Mouse (Mus musculus) heart, adult 9 months (tissue): ENCODE results near the gene Ankib1.
"Not testable (repeated sequence)": the region's sequence is repeated elsewhere in the genome, so short reads cannot be mapped to it uniquely, and the experiment has no call there.

Source experiments
- DNase-seq, 2 experiments: peaks; one replicate each; pipeline ENCODE4 v3.0.0; 2022; ENCODE audit warnings: low spot score in 2 of 2

Gene Ankib1

DNA sequence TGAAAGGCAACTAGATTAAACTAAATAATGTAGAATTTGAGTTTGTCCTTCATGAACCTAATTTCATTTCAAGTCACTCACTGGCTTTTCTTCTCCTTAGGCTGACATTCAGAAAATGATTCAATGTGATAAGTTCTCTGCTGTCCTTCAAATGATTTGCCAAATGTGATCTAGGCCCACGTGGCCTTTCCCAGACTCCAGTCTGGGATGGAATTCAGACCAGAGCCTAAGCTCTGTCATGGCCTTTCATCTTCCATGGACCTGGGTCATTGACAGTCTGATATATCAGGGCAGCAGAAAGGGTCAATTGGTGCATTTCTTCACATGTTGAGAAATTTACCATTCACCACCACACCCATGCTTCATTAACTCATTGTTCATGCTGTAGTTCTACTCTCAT, 77.2 kb downstream of the Ankib1 start:
- no peak for DNase-seq

DNA sequence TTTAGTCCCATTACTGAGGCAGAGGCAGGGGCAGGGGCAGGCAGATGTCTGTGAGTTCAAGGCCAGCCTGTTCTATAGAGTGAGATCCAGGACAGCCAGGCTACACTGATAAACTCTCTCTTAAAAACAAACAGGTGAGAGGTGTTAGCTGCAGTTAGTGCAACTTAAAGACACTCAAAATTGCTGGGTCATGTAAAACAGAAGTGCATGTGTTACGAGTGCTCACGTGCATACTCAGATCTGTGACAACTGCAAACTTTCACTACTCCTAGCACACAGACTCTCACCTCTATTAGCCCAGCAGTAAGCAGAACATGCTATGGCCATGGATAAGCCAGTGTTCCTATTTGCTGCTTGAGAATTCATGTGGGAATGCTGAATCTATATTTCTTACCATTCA, 79.3 kb downstream of the Ankib1 start:
- no peak for DNase-seq

DNA sequence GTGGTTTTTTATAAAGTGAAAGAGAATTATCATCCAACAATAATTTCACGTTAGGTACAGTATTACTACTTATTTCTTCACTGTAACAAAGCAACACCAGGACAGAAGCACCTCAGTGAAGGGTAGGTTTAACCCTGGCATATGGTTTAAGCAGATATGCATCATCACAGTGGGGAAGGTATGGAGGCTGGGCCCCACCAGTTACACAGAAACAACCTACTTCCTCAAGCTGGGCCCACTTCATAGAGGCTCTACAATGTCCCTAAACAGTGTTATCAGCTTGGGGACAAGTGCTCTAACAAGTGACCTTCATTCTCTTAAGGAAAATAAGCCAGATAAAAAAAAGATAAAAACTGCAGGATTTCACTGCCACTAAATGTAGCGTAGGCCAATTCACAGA, 79.9 kb downstream of the Ankib1 start:
- no peak for DNase-seq

DNA sequence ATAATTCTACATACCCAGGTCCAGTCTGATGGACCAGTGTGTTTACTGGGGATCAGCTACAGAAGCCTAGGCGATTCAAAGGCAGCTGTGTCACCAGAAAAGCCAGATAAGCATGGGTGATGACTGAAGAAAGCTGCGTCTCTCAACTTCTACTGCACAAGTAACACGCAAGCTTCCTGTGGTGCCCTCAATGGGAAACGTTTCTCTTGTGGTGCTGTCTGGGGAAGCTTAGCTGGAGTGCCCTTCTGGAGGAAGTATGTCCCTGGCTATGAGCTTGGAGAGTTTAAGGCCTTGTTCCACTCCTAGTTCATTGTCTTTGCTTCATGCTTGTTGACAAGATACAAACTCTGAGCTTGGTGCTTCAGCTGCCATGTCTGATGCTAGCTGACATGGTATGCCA, 83.4 kb downstream of the Ankib1 start:
- DNase-seq, result no peak

DNA sequence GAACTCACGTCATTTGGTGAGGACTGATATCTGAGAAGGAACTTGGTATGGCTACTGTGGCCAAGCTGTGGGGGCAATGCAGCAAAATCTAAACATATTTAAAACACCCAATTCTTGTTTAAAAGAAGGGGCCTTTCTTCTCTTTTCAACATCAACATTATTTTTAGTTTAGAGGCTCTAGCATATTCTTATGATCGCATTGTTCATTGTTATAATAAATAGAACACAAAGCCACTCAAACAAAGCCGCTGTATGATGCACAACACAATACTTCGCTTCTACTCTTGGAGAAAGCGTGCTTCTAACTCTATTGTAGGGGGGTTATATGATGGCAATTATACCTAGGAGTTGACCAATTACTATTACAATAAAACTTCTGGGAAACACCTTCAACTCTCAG, 86.9 kb downstream of the Ankib1 start:
- DNase-seq, result no peak

DNA sequence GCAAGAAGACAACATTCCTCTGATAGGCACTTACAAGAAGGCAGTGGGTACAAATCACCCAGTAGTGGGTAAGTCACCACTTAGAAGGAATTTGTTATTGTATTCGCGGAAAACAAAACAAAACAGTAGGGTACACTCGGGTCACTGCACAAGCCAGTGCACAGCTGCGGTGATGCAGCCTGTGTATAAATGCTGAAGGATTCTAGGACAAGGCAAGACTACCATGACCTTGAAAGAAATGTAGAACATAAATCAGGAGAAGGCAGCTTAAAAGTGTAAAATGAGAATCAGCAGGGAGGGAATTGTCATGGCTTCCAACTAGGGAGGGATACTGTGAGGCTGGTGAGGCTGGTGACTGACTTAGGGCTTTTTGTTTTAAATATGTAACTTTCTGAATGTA, 100.5 kb downstream of the Ankib1 start:
- DNase-seq, result no peak

DNA sequence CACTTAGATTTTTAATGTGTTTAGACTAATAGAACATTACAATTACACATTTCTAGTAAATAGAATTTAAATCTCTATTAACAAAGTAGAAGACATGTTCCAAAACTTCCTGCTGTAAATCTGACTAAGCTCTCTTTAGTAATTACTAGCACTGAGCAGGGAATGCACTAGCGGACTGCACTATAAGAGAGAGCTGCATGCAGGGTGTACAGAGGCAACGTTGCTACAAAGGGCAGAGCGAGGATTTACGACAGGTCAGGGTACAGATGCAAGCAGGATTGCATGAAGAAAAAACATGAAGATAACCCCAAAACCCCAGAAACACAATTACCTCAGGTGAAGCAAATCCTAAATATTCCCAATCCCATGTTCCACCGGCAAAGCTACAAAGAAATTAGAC, 102.7 kb downstream of the Ankib1 start:
- no peak for DNase-seq

DNA sequence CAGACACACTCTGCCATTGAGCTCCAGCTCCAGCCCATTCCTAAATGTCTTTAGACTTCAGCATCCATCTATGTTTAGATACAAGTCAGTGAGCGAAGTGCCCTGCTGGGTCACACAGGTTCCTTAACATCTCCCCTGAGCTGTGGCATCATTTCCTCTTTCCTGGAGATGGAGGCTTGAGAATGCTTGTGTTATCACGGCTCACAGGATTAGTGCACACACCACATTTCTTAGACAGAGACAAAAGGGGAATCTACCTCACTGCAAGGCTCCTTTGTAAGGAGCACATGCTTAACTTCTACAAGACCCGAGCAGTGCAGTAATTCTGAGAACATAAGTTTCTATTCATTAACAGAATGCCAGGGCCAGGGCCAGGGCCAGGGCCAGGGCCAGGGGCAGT, 106.7 kb downstream of the Ankib1 start:
- DNase-seq, result no peak

DNA sequence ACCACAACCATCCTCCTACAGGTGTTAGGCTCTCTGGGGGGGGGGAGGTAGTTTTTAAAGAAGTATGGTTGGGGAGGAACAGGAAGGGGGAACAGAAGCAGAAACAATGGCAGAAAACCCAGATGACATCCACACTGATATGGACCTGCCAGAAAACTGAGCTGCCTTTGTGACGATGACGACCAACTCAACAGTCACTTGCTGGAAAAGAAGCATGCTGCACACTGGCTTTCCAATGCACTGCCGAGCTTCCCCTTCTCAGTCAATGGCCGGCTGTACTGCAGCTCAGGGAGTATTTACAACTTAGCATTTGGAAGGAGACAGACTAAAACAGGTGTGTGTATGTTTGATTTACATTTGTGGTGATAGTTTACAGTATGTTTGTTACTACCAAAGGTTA, 107.5 kb downstream of the Ankib1 start:
- no peak for DNase-seq

DNA sequence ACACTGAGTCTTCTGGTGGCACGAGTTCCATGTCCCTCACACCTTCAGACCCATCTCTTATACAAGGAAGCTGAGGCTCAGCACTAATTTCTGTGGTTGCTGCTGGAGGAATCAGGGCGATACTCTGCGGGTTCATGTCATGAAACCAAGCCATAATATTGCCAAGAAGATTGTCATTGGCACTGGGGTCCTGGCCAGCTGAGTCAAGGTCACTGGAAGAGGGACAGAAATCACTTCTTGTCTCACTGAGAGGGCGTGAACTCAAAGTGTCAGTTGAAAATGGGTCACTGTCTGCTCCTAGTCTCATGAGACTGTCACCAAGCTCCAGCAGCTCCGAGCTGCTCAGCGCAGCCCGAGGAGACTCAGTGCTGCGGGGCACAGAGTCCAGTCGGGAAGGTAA, 109.8 kb downstream of the Ankib1 start:
- DNase-seq, result no peak

DNA sequence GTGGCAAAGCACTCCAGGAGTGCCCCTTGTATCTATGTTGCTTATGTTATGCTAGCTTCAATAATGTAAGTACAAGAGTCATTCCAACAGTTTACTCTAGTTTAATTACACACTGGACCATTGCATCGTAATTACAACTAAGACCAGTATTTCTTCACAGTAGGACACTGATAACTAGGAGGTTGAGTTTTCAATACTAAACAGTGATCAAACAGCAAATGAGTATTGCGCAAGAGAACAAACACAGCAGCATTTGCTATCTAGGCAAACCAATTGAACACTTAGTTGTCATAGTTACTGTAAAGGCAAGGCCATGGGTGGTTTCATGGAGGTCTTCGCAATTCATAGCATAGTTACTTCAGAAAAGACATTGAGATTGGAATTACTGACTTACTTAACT, 111.4 kb downstream of the Ankib1 start:
- no peak for DNase-seq

DNA sequence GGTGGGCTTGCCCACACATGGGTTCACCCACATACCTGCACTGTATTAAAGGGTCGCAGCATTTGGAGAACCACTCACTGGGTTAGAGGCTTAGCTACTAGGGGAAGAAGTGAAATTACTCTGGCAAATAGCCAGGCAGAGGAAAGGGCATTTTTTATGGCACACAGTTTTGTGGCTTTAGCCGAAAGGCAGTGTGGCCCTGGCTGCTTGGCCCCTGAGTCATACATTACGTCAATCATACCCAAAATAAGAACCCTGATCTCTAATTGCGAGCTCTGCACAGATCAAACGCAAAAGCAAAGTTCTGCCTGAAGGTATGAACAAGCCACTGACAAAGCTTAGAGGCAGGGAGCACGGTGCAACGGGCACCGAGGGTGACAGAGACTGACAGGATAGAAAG, 114.4 kb downstream of the Ankib1 start:
- no peak for DNase-seq

DNA sequence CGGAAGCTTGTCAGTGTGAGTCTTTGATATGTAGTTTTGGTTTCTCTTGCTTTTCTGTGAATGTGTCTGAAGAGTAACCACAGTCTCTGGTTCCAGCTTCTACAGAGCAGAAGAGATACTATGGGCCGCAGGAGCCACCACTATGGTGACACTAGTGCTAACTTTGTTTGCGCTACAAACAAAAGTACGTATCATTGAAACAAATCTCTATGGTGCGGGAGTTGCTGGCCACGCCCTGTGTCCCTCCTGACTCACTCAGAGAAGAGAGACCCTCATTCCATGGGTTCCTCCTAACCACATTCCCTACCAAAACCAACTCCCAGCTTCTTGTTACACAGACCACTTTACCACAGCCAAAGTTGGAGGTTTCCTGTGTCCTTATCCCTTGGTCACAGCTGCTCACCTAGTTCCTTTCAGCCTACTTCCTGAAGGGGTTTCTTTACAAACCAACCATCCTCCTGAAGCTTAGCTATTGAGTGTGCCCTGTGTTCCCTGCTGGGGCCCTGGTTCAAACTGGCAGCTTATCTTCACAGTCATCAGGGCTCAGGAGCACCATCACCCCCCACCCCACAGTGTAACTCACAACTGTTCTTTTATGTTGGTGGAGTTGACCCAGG, 132.7 kb downstream of the Ankib1 start:
- DNase-seq, result no peak

DNA sequence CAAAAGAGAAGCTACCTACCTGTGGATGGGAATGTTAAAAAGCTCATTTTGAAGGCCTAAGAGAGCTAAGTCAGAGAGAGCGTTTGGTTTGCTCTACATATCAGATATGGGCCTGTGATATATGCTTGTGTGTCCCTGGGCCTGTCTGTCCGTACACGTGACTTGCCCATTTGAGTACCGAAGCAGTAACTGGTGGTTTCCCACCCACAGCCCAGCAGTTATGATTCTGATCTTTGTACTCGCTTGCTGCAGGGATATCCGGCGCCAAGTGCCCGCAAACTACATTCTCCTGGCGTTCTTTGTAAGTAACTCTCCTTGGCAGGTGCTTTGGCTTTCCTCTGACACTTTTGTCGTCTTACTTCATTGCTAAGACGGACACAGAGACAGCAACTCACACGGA, 136.1 kb downstream of the Ankib1 start:
- DNase-seq, result no peak

DNA sequence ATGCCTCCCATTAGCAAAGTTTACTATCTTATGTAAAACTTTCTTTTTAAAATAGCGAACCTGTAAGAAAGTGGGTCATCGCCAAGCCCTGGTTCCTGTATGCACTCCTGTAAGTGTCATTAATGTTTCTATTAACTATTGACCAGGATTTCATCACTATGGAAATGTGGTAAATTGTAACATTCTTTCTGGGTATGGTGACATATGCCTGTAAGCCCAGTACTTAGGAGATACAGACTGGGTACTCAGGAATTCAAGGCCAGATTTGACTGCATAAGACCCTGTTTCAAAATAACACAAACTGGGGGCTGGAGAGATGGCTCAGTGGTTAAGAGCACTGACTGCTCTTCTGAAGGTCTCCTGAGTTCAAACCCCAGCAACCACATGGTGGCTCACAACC, 137.5 kb downstream of the Ankib1 start:
- DNase-seq, result no peak

DNA sequence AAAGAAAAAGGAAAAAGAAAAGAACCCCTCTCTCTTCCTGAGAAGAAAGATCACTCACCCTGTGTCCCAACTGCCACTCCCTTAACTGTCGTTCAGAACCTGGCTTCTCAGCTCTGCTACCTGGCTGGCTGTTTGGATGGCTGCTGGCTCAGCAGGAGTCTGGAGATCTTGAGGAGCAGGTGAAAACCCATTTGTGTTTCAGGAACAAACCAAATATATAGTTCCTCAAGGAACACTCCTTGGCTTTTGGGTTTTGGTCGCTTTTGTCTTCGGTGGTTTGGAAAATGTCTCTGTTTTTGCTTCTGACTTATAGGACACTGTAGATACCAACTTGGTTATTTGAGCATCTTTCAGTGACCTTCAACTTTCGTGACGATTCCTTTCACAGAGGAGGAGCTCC, 145.6 kb downstream of the Ankib1 start, which contains the start of gene Gatad1:
Gene Gatad1 (minus strand): TSS at position 101 of the 400 bp plus-strand sequence.
- DNase-seq, result no peak

DNA sequence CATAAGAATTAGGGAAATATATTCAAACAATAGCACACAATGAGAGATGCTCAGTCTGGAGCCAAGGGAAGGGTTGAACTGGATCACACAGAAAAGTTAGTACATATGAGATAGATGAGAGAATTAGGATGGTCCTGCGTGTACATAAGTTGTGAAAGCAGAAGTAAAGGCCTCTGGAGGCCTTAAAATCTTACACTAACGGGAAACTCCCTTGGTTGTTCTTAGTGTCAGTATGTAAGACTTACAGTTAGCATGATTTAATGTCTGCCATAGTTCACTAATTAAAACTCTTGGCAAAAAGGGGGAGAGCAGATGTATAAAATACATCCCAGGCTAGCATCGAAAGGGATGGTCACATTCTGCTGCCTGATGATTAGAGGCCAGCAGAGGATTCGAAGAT, 148.9 kb downstream of the Ankib1 start:
- DNase-seq, result no peak

DNA sequence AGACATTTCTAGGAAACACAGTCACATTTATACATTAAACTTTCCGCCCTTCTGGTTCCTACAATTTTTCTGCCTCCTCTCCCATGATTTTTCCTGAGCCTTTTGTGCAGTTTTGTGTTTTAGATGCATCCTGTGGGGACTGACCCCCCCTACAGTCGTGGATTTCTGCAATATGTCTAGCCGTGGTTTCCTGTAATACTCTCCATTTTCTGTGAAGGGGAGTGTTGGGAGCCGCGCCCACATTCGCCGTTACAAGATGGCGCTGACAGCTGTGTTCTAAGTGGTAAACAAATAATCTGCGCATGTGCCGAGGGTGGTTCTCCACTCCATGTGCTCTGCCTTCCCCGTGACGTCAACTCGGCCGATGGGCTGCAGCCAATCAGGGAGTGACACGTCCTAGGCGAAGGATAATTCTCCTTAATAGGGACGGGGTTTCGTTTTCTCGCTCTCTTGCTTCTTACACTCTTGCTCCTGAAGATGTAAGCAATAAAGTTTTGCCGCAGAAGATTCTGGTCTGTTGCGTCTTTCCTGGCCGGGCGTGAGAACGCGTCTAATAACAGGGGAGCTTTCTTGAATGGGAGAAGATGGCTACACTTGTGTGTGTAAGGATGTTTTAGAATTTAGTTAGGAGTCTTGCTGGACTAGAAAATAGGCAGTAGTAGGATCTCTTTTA, 149.7 kb downstream of the Ankib1 start:
- not testable (repeated sequence) for DNase-seq

DNA sequence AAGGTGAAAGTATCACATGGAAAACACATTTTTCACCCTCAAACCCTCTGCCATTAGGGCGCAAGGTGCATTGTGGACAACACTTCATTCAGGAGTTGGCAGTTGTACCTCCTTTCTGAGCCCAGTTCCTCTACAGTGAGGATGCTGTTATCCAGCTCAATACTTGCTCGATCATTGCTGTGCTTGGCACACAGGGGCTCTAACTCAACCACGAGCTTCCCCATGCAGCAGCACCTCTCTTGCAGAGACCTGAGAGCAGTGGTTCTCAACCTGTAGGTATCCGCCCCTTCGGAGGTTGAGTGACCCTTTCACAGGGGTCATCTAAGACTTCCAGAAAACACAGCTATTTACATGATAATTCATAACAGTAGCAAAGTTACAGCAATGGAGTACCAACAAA, 151.1 kb downstream of the Ankib1 start:
- DNase-seq, result no peak

DNA sequence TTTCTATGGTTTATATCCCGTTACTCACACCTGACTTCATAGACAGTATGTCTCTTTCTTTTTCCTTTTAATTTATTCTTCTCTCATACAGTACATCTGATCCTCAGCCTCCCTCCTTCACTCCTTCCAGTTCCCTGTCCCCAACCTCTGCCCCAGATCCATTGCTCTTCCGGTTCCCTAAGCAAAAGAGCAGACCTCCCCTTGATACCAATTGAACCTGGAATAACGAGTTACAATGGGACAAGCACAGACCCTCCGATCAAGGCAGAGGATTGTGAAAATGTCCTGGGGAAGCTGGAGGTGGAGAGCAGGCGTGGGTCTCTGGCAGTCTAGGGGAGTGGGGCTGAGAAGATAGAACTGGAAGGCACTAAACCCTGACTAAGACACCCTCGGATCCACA, 151.8 kb downstream of the Ankib1 start, which contains the start of gene Tmbim7:
Gene Tmbim7 (plus strand): TSS at position 301 of the 400 bp plus-strand sequence.
- DNase-seq, result no peak

DNA sequence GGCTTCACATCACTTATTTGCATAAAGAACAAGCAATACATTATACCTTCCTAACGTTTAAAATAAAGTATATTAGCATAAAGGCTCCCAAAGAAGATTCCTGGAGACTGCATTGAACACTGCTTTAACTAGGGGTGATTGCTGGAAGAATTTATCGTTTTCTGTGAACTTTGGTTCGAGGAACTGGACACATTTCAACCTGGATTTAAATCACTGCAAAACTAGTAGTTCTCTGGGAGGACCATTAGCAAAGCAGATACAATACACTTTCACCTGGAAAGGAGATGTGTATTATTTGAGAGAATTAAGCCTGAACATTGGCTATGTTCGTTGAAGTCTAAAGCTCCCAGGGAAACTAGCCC, 153.9 kb downstream of the Ankib1 start:
- no peak for DNase-seq

DNA sequence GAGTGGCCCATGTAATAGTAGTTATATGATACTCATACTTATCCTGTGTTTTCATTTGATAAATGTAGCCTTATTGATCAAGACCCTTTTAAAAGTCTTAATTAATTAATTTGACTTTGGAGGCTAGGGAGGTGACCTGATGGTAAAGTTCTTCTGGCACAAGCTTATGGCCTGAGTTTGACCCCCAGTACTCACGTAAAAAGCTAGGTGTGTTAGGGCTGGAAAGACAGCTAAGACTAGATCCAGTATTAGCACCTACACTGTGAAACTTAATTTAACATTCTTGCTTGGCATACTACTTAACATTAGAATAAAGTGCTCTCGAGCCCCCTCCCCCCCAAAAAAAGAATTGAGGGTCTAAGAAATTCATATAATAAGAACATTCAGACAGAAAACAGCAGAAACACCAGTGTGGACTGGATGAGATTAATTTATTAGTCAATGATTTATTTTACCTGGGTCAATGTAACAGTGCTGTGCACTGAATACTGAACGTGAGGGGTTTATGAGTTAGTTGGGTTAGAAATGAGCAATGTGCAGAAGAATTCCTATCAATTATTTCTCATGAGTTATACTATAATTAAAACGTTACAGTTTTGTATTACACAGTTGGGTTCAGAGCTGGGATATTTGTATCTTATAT, 154.4 kb downstream of the Ankib1 start:
- DNase-seq, result no peak

DNA sequence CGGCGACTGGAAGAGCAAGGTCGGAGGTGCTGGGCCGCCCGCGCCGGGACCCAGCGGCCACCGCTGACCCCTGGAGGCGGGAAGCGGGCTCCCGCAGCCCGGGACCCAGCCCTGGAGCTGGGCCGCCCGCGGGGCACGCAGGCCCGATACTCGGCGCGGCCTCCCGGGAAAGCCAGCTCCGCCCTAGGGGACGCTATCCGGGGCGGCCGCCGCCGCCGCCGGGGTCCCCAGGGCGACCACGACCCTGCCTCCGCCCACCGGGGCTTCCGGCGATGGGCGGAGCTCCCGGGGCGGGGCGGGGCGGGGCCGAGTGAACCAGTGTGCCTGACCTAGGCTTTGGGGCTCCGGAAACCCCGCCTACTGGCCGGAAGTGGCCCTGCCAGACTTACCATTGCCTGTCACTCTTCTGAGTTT, 155.0 kb downstream of the Ankib1 start:
- peak; percentile 90 to 91 for DNase-seq
